Mouse (Mus musculus) induced T-regulatory cell, adult 2 months (primary cell): ENCODE results near the gene Ramp1.

Source experiments
- DNase-seq: peaks from one replicate; pipeline ENCODE4 v3.0.0-alpha.2; 2012; ENCODE audit warnings: low read depth

The Ramp1 gene

DNA sequence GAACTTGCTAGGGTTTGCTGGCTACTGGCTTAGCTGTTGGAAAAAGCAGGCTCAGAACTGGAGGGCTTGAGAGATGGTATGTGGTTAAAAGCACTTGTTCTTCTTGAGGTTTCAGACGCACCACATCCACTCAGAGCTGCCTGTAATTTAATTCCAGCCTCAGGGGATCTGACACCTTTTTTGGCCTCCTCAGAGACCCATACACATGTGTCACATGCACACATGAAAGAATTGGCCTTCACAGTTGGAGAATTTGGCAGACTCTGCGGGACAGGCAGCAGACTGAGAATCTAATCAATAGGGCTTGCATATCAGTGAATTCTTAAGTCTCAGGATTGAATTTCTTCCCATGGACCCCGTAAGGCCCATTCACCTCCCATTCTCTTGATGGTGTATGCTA, 21.5 kb downstream of the Ramp1 start:
- DNase-seq: no peak

DNA sequence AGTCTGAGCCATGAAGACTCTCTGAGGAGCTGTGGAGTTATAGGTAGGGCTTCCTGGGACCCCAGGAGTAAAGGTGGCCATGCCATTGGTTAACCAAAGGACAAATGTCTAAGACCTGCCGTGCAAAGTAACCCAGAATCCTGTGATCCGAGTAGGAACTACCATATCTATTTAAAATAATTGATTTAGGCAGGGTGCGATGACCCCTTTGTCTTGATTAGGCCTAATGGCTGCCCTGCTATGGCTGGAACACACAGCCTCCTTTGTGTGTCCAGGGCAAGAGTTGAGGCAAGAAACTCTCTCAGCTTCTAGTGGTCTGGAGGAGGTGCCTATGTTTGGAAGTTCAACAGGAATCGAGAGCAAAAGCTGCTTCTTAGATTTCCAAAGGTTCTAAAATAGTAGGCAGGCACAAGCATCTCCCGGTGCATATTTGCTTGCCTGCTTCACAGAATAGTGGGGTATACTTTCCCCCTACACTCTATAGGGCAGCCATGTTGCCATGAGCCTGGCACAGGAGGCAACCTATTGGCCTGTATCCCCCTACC, 24.7 kb downstream of the Ramp1 start:
- no peak for DNase-seq

- DNase-seq: no peak
These were observed 26.0 kb downstream of the Ramp1 start for GRCm38 (mm10) chr1:91205651-91206050.

GRCm38 (mm10) chr1:91206336-91206735, 26.7 kb downstream of the Ramp1 start:
- DNase-seq: no peak

DNA sequence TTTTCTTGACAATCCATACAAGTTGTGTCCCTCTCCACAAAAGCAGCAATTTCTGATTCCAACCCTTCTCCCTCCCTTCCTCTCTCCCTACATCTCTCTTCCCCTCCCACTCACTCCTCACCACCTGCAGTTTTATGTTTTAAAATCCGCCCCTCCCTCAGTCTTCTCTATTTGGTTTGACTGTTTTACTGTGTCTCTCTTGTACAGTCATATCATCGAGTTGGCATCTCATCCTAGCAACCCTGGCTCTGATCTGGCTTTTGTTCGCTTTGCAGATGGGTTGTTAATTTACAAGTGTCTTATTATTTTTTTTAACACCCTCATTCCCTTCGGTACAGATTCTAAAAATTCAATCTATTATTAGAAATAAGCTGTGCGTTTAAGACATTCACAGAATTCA, 27.3 kb downstream of the Ramp1 start:
- DNase-seq: no peak

DNA sequence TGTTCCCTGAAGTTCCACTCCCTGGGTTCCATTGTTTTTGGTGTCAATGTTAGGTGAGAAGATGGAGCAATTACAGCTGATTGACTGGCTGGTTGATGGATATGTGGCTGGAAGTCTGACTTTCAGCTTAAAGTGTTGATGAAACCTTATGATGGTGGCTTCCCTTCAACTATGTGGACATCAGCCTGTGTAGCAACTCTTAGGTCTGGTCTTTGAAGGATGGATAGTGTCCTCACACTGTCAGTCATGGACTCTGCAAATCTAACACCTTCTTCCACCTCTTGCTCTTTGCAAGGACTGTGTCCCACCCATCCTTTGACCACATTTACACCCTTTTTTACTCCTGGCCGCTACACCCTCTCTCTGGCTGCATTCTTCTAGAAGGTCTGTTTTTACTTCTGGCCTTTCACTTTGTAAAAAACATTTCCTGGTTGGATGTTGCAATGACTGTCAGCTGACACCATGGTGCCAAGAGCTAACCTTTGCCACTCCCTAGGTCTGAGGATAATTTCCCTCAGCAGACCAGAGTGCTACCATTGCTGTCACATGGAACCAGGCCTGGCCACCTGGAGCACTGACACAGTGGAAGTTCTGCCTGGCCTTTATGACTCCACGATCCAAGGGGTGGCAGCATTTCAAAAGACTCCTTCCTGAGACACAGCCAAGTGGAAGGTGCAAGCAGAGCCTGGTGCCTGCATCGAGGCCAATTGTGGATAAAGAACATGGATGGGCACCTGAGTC, 27.9 kb downstream of the Ramp1 start:
- no peak for DNase-seq

GRCm38 (mm10) chr1:91209343-91209742, 29.7 kb downstream of the Ramp1 start:
- DNase-seq: no peak

- DNase-seq: no peak
These were observed 30.2 kb downstream of the Ramp1 start for GRCm38 (mm10) chr1:91209785-91210184.

DNA sequence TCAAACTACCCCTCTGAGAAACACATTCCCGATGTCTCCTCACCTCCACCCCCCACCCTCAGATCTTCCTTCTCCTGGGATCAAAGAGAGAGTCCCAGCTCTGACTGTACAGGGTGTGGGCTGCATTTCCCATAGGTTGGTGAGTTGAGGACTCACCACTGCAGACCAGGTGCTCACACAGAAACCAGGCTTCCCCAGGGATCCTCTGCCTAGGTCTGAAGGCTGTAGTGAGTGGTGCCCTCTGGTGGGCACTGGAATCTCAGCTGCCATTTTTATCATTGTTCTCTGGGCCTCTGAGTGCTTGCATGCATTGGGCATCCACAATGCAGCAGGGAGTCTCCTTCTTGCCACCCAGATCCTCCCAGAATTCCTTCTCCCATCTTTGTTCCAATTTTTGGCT, 31.5 kb downstream of the Ramp1 start:
- DNase-seq: peak; percentile 75

- no peak for DNase-seq
These were observed 32.0 kb downstream of the Ramp1 start for GRCm38 (mm10) chr1:91211591-91212008.

GRCm38 (mm10) chr1:91215264-91215663, 35.6 kb downstream of the Ramp1 start:
- no peak for DNase-seq

- DNase-seq: no peak
These were observed 36.4 kb downstream of the Ramp1 start for GRCm38 (mm10) chr1:91215981-91216380.

- DNase-seq: no peak
These were observed 37.1 kb downstream of the Ramp1 start for GRCm38 (mm10) chr1:91216504-91217267.

GRCm38 (mm10) chr1:91219641-91220321, 40.2 kb downstream of the Ramp1 start:
- DNase-seq: no peak

GRCm38 (mm10) chr1:91220322-91220672, 40.7 kb downstream of the Ramp1 start:
- peak; percentile 53 for DNase-seq

GRCm38 (mm10) chr1:91226562-91226961, 46.9 kb downstream of the Ramp1 start:
- DNase-seq: no peak

DNA sequence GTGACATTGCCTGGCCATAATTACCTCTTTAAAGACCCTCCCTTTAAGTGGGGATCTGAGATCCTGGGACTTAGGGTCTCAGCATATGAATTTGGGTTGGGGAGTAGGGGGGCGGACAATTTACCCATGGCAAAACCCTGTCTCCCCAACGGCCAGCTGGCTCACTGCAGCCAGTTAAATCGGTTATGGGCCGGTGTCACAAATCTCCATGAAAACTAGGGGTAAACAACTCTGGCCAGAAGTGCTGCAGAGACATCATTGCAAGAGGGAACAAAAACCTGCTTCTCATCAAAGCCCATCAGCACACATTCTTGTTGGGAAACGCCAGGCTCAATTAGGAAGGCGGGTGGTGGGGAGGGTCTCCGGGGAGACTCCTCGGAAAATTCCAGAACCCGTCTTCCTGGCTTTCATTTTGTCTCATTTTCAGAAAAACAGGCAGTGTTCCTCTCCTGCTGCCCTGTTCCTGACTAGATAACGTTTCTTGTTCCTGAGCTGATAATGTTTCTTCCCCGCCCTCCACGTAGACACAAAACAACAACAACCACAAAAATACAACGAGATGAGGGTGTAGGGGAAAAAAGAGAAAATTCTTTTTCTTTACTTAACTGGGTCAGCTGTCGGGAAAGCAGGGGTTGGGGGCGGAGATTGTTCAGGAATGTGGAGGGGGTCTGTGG, 47.9 kb downstream of the Ramp1 start:
- DNase-seq: no peak

- no peak for DNase-seq
These were observed 51.5 kb downstream of the Ramp1 start for GRCm38 (mm10) chr1:91231142-91231541.

DNA sequence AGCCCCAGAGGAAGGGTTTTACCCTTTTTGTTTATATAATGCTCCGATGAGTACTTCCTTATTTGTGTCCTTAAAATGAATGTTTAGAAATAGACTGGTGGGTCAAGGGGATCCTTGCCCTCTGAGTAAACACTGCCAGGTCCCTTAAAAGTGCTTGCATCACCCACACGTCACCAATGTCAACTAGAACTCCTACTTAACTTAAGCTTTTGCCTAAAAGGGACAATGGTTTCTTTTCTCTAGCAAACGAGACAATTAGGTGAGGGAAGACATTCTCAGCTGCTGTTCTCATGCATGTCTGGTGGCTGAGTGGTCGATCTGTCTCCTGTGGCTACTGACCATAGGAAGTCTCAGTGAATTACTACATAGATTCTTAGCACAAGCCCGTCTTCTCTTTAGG, 52.3 kb downstream of the Ramp1 start:
- DNase-seq: no peak

DNA sequence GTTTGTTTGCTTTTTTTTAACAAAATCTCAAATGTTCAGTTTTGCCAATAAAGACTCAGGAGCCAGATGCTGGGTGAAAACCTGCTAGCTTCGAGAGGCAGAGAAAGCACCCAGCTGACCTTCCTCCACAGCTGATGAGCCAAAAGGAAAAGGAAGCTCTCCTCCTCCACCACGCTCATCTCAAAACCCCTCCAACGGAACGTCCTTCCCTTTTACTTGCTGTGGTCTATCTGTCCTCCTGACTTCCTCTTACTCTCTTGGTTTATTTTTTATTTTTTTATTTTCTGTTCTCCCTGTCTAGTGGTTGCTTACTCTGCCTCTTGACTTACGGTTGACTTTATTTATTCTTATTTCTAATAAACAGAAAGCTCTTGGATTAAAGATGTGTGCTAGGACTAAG, 55.8 kb downstream of the Ramp1 start:
- DNase-seq: no peak

GRCm38 (mm10) chr1:91237676-91238075, 58.1 kb downstream of the Ramp1 start:
- no peak for DNase-seq

- DNase-seq: peak; percentile 60
These were observed 59.5 kb downstream of the Ramp1 start for GRCm38 (mm10) chr1:91239112-91239511.
